Mouse (Mus musculus): ENCODE measurements around the gene Garnl3.

GRCm38 (mm10) chr2:32960273-32960672 is 171.2 kb downstream of the Garnl3 start:
- TF ChIP-seq EP300 (IDR thresholded peaks at IDR 0.05; ENCODE audit: low read depth) (no peak), CTCF (IDR thresholded peaks at IDR 0.05; ENCODE audit: low read depth) (no peak)

Data from liver, embryonic 14.5 days (tissue).